Mouse (Mus musculus): ENCODE results near the gene Zmiz1. TPM values are rescaled to one million over a fixed set of nuclear protein-coding genes. Genes with fewer than 3 reads are reported as not detected.

Gene Zmiz1
- polyA plus RNA-seq, 1 experiment, result 63.7 TPM

GRCm38 (mm10) chr14:25627599-25628255, 168.7 kb downstream of the Zmiz1 start:
- Histone ChIP-seq H3K27ac (ENCODE audit: insufficient read depth, low read length) (peak overlapping the region; percentile 68), H3K4me1 (ENCODE audit: control insufficient read depth, insufficient read depth, low read length) (peaks cover 91% of the 10 kb centered on the region), H3K27me3 (ENCODE audit: control insufficient read depth, insufficient read depth, low read length) (no peaks in the 10 kb centered on the region), H3K4me3 (replicated peaks; ENCODE audit: insufficient read depth, low read depth, low read length) (no peak overlapping the region)
- no peak for TF ChIP-seq CTCF (IDR thresholded peaks at IDR 0.05; ENCODE audit: borderline replicate concordance, insufficient read depth, low read depth, low read length)
- TF ChIP-seq POLR2A (IDR thresholded peaks at IDR 0.05; ENCODE audit: borderline replicate concordance, insufficient read depth, low read length), result no peak
- peak; percentile 75 to 88 for DNase-seq
- 52% methylated on average over 3 of the region's 3 CpGs for WGBS

DNA sequence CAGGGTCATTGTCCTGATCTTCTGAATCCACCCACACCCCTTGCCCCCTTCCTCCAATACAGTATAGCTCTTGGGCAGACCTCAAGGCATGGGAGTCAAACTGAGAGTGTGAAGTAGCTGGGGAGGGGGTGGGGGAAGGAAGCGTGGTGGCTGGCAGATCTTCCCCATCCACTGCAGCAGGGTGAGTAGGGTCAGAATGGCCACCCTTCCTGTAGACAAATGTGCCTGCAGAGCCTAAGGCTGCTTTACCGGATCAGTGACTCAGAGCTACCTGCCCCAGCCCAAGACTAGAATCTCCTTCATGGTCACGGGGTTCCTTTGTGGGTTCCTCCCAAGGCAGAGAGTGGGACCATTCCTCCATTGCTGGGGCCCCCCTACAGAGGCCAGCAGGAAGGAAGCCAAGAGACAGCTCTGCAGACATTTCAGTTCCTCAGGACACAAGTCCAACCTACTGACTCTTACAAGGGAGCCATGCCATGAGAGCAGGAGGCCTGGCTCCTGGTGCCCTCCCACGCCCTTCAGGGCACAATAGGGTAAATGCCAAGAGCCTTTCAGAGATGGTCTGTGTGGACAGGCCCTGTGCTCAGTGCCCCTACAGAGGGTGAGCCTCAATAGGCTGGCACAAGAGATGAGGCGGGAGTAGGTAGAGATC, 169.6 kb downstream of the Zmiz1 start:
- Histone ChIP-seq H3K27ac (ENCODE audit: insufficient read depth, low read length) (peak overlapping the region; percentile 68), H3K27me3 (ENCODE audit: control insufficient read depth, insufficient read depth, low read length) (no peaks in the 10 kb centered on the region), H3K4me3 (replicated peaks; ENCODE audit: insufficient read depth, low read depth, low read length) (no peak overlapping the region), H3K4me1 (ENCODE audit: control insufficient read depth, insufficient read depth, low read length) (peaks cover 93% of the 10 kb centered on the region)
- TF ChIP-seq CTCF (IDR thresholded peaks at IDR 0.05; ENCODE audit: borderline replicate concordance, insufficient read depth, low read depth, low read length) (no peak), POLR2A (IDR thresholded peaks at IDR 0.05; ENCODE audit: borderline replicate concordance, insufficient read depth, low read length) (no peak)
- WGBS, result 41% methylated on average over 5 of the region's 5 CpGs
- DNase-seq, result peak; percentile 56 to 66

- H3K27ac ChIP-seq (ENCODE audit: insufficient read depth, low read length), result peak overlapping the region; percentile 68
- peaks cover 92% of the 10 kb centered on the region for H3K4me1 ChIP-seq (ENCODE audit: control insufficient read depth, insufficient read depth, low read length)
- DNase-seq, result peak; percentile 45 to 51
- WGBS, result 33% methylated on average over 12 of the region's 12 CpGs
- H3K4me3 ChIP-seq (replicated peaks; ENCODE audit: insufficient read depth, low read depth, low read length), result no peak overlapping the region
- no peaks in the 10 kb centered on the region for H3K27me3 ChIP-seq (ENCODE audit: control insufficient read depth, insufficient read depth, low read length)
- TF ChIP-seq CTCF (IDR thresholded peaks at IDR 0.05; ENCODE audit: borderline replicate concordance, insufficient read depth, low read depth, low read length) (no peak), POLR2A (IDR thresholded peaks at IDR 0.05; ENCODE audit: borderline replicate concordance, insufficient read depth, low read length) (no peak)
Measured at GRCm38 (mm10) chr14:25629866-25630606, 171.1 kb downstream of the Zmiz1 start.

DNA sequence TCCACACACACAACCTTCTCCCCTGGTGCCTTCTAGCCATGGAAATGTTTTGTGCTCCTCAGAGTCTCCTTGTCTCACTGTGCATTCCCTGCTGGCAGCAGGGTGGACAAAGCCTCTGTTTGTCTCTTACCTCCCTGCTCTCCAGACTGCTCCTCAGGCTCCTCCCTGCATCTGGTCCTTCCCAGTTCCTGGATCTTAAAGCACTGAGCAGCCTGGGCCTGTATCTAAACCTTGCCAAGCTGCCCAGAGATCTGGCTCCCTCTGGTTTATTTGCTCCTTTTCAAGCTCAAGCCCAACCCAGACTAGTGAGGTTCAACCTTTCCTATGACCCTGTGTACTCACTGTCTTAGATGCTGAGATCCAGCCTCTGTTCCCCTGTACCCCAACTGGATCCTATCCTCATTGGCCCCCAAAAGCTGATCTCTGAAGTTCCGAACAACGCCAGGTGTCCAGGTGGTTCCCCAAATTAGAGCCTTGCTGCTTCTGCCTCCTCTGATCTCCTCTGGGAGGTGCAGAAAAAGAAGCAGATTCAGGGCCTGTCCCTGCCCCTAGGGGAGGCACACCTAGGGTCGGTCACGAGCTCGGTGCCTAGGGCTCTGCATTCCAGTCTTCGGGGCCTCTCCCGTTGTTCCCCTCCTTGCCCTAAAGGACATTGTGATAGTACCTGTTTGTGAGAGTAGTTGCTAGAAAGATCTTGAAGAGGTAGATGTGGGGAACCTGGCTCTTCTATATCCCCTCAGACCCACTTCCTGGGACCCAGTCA, 171.8 kb downstream of the Zmiz1 start:
- Histone ChIP-seq H3K4me1 (ENCODE audit: control insufficient read depth, insufficient read depth, low read length) (peaks cover 93% of the 10 kb centered on the region), H3K27ac (ENCODE audit: insufficient read depth, low read length) (peak overlapping the region; percentile 68), H3K27me3 (ENCODE audit: control insufficient read depth, insufficient read depth, low read length) (no peaks in the 10 kb centered on the region), H3K4me3 (replicated peaks; ENCODE audit: insufficient read depth, low read depth, low read length) (no peak overlapping the region)
- 52% methylated on average over 7 of the region's 7 CpGs for WGBS
- peak; percentile 50 to 55 for DNase-seq
- TF ChIP-seq CTCF (IDR thresholded peaks at IDR 0.05; ENCODE audit: borderline replicate concordance, insufficient read depth, low read depth, low read length) (no peak), POLR2A (IDR thresholded peaks at IDR 0.05; ENCODE audit: borderline replicate concordance, insufficient read depth, low read length) (no peak)

DNA sequence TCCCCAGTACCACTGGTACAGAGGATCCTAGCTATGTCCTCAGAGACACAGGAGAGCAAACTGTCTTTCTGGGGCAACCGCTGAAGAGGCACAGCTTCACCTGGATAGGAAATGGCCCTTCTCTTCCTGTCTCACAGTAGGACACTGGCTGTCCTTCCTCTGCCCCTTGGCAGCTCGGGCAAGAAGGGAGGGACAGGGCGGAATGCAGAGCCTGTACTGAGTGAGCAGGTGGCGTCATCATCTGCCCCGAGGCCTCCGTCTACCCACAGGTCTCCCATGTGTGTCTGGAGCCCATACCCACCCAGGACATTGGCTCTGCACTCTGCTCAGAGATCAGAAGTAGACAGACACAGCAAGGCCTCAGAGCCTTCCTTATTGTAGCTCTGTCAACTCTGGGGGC, 172.5 kb downstream of the Zmiz1 start:
- Histone ChIP-seq H3K27me3 (ENCODE audit: control insufficient read depth, insufficient read depth, low read length) (no peaks in the 10 kb centered on the region), H3K4me1 (ENCODE audit: control insufficient read depth, insufficient read depth, low read length) (peaks cover 92% of the 10 kb centered on the region), H3K4me3 (replicated peaks; ENCODE audit: insufficient read depth, low read depth, low read length) (no peak overlapping the region), H3K27ac (ENCODE audit: insufficient read depth, low read length) (peak overlapping the region; percentile 68; the same call in 1 of the 2 replicates)
- peak; percentile 66 to 81 for DNase-seq
- WGBS, result 4% methylated on average over 6 of the region's 6 CpGs
- TF ChIP-seq CTCF (IDR thresholded peaks at IDR 0.05; ENCODE audit: borderline replicate concordance, insufficient read depth, low read depth, low read length), result no peak
- TF ChIP-seq POLR2A (IDR thresholded peaks at IDR 0.05; ENCODE audit: borderline replicate concordance, insufficient read depth, low read length), result no peak

DNA sequence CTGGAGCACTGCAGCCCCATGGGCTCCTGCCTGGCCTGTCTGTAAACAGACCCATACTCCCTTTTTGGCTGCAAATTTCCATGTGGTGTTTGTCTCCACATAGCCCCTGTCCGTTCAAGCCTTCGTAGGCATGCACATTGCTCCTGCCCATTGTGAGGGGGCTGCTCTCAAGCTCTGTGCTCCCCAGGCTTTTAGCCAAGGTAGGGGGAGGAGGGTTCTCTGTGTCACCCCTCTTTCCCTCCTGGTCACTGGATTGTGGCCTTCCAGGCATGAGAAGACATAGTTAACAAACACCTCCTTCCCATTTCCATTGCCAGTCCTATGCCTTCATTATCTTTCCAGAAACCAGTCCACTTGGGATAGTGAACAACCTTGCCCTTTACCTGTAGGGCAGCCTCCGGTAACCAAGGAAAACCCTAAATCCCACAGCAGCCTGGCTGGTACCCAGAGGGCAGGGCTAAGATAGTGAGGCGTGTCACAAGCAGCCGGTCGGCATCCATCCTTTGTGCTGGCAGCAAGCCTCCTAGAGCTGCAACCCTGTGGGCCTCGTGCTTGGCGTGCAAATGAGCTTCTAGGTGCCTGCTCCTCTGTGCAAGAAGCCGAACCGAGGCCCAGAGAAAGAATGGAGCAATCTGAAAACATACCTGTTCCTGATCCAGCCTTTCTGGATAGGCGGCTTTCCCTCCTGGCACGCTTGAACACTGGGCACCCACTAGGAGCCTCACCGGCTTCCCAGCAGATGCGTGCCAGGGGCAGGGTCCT, 174.7 kb downstream of the Zmiz1 start:
- WGBS, result 21% methylated on average over 14 of the region's 14 CpGs
- peaks cover 88% of the 10 kb centered on the region for H3K4me1 ChIP-seq (ENCODE audit: control insufficient read depth, insufficient read depth, low read length)
- TF ChIP-seq CTCF (IDR thresholded peaks at IDR 0.05; ENCODE audit: borderline replicate concordance, insufficient read depth, low read depth, low read length) (no peak), POLR2A (IDR thresholded peaks at IDR 0.05; ENCODE audit: borderline replicate concordance, insufficient read depth, low read length) (no peak)
- H3K4me3 ChIP-seq (replicated peaks; ENCODE audit: insufficient read depth, low read depth, low read length), result no peak overlapping the region
- DNase-seq, result peak; percentile 70 to 71
- H3K27ac ChIP-seq (ENCODE audit: insufficient read depth, low read length), result peak overlapping the region; percentile 41
- H3K27me3 ChIP-seq (ENCODE audit: control insufficient read depth, insufficient read depth, low read length), result no peaks in the 10 kb centered on the region

- 29% methylated on average over 9 of the region's 9 CpGs for WGBS
- H3K27ac ChIP-seq (ENCODE audit: insufficient read depth, low read length), result peak overlapping the region; percentile 41
- H3K4me3 ChIP-seq (replicated peaks; ENCODE audit: insufficient read depth, low read depth, low read length), result no peak overlapping the region
- H3K4me1 ChIP-seq (ENCODE audit: control insufficient read depth, insufficient read depth, low read length), result peaks cover 87% of the 10 kb centered on the region
- TF ChIP-seq POLR2A (IDR thresholded peaks at IDR 0.05; ENCODE audit: borderline replicate concordance, insufficient read depth, low read length), result no peak
- TF ChIP-seq CTCF (IDR thresholded peaks at IDR 0.05; ENCODE audit: borderline replicate concordance, insufficient read depth, low read depth, low read length), result no peak
- H3K27me3 ChIP-seq (ENCODE audit: control insufficient read depth, insufficient read depth, low read length), result no peaks in the 10 kb centered on the region
- peak; percentile 40 to 52 for DNase-seq
Measured at GRCm38 (mm10) chr14:25634328-25634727, 175.3 kb downstream of the Zmiz1 start.

Measured in cerebellum, adult 2 months (tissue).